Mouse (Mus musculus) liver, adult (tissue): ENCODE measurements around the gene Rcc1l.

Experiments
- GATA4 ChIP-seq: IDR thresholded peaks from 2 replicates; pipeline ENCODE4 v1.6.1; 2014; ENCODE audit warnings: mild to moderate bottlenecking, low read length; ENCODE audit not compliant: insufficient replicate concordance

Rcc1l gene

GRCm38 (mm10) chr5:134101322-134101721, 75.3 kb downstream of the Rcc1l start:
- no peak for TF ChIP-seq GATA4

- no peak for TF ChIP-seq GATA4
Measured at GRCm38 (mm10) chr5:134100232-134100771, 76.3 kb downstream of the Rcc1l start.

- no peak for TF ChIP-seq GATA4
Measured at GRCm38 (mm10) chr5:134099496-134100211, 76.9 kb downstream of the Rcc1l start, which contains the start of gene Castor2. Castor2 (plus strand) TSS chr5:134099711.

GRCm38 (mm10) chr5:134098976-134099375, 77.6 kb downstream of the Rcc1l start:
- TF ChIP-seq GATA4, result no peak; the same call in 1 of the 2 replicates

DNA sequence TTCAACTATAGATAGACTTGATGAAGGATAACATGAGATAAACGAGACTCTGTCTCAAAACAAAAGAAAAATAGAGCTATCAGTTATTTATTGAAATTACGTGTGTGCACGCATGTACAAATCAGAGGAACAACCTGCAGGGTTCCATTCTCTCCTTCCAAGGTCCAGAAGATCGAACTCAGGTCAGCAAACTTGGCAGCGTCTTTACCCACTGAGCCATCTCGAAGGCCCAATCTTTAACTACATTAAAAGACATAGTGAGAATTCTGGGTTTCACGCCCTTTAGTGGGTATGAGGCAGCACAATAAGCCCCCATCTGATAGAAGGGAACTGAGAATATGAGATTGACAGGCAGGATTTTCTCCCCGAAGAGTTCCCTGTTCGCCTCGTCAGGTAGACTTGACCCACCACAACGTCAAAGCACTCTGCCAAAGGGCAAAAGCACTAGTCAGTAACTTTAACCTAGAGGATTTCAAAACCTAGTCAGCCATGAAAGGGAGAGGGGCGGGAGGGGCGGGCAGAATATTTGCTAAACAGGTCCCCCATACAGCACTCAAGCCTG, 78.2 kb downstream of the Rcc1l start:
- TF ChIP-seq GATA4, result no peak
